Mouse (Mus musculus): ENCODE measurements around the gene Irf2bp1.

Gene Irf2bp1

DNA sequence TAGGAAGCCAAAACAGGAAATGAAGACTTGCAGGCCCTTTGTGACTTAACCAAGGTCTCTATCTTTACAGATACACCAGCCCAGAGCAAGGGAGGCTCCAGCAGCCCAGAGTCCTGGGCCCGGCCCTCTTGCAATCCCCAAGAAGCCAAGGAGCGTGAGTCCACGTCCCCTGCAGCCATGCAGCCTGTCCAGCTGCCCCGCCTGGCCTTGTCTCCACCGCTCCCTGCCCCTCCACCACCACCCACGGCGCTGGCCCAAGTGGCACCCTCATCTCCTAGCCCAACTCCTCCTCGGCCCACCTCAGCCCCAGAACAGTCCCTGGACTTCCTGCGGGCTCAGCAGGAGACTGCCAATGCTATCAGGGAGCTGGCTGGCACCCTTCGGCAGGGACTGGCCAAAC, 3.4 kb upstream of the Irf2bp1 start:
- no peak for DNase-seq (ENCODE audit: low spot score in 2 of 2)

DNA sequence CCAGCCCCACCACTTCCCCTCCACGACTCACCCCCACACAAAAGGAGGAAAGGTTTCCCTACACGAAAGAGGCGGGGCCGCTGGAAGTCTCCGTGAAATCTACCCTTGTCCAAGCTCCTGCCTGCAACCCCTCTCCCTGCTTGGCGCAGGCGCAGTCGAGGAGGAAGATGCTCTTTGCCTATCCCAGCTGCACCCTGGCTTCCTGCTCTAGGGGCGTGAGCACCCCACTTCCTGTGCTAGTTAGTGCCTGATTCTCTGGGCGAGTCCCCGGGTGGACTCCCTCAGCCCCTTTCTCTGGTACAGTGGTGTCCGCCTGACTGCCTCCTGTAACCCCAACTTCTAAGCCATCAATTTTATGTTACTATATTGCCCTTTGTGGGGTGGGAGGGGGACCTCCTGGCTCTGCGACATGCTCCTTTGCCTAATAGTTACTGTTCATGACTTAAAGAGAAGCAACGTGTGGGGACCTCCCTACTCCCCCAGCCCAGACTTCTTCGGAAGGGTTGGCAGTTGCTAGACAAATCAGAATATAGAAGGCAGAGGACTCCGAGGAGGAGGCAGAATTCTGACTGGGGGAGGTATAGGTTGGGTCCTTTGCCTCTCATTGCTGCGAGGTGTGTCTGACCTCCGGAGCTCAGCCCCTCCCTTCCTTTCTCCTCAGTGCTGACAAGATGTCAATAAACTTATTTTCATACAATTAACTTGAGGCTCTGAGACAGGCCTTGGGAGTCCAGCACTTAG, 2.6 kb upstream of the Irf2bp1 start:
- DNase-seq (ENCODE audit: low spot score in 2 of 2), result no peak

DNA sequence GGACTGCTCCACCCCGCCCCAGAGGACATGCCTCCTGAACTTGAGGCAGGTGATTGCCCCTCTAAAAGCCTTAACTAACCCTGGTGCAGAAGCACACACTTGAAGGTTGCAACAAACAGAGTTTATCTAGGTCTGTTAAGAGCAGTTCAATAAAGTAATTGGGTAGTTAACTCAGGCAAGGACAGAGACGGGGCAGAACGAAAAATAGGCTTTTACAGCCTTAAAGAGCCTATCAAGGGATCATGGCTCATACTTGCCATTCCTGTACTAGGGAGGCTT, 2.1 kb upstream of the Irf2bp1 start:
- DNase-seq (ENCODE audit: low spot score in 2 of 2), result no peak

DNA sequence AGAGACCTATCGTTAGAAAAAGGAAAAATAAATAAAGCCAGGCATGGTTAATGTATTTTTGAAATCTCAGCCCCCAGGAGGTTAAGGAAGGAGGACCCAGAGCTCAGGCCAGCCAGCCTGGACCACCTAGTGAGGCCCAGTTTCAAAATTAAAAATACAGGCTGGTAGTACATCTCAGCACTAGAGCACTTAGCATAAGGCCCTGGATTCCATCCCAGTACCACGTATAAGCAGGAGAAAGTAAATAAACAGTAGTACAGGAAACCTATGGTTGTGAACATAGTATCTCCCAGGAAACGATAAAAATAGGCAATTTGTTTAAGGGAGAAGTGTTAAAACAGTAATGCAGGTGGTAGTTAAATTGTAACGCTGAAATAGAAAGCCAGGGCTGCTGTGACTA, 1.7 kb upstream of the Irf2bp1 start:
- DNase-seq (ENCODE audit: low spot score in 2 of 2), result no peak

DNA sequence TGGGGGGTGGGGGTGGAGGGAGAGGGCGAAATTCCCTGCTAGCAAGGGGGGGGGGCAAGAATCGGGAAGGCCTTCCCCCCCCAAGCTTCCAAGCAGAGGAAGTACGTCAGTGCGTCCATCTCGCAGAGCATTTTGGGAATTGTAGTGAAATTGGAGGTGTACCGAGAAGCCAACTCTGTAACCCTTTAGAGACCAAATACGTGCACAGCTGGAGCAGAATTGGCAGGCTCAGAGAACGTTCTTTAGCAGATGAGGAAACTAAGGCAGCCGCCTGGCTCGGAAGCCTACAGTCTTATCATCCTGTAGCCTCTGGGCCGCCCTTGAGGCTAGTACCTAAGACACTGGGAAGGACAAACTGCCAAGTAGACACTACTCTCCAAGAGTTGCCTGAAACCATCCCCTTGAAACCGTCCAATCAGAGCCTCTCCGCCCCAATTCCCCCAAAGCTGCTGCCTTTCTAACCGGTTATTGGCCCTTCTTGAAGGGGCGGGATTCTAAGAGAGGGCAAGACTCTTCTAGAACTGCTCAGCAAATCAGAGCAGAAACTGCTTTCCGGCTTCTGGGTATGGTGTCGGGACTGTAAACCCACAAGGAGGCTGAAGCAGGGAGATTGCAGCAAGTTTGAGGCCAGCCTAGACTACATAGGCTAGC, 871 bp upstream of the Irf2bp1 start:
- DNase-seq (ENCODE audit: low spot score in 2 of 2), result peak in 1 of 2 experiments; percentile 85

DNA sequence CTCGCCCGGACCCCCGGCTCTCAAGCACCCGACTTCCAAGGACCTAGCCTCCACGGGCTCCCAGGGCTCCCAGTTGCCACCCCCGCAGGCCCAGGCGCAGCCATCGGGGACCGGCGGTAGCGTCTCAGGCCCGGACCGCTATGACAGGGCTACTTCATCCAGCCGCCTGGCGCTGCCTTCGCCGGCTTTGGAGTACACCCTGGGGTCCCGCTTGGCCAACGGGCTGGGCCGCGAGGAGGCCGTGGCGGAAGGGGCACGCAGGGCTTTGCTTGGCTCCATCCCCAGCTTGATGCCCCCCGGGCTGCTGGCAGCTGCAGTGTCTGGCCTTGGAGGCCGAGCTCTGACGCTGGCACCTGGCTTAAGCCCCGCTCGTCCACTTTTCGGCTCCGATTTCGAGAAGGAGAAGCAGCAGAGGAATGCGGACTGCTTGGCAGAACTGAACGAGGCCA, 811 bp downstream of the Irf2bp1 start:
- DNase-seq (ENCODE audit: low spot score in 2 of 2), result no peak

DNA sequence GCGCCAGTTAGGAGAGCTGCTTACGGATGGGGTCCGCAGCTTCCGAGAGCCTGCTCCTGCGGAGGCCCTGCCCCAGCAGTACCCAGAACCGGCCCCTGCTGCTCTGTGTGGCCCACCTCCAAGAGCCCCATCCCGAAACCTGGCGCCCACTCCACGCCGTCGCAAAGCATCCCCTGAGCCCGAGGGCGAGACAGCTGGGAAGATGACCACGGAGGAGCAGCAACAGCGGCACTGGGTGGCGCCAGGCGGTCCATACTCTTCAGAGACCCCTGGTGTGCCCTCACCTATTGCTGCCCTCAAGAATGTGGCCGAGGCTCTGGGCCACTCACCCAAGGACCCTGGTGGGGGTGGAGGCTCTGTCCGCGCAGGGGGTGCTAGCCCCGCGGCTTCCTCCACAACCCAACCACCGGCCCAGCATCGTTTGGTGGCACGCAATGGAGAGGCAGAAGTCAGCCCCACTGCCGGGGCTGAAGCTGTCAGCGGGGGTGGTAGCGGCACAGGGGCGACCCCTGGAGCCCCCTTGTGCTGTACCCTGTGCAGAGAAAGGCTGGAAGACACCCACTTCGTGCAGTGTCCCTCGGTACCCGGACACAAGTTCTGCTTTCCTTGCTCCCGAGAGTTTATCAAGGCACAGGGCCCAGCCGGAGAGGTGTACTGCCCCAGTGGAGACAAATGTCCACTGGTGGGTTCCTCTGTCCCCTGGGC, 1.7 kb downstream of the Irf2bp1 start:
- DNase-seq (ENCODE audit: low spot score in 2 of 2), result no peak

DNA sequence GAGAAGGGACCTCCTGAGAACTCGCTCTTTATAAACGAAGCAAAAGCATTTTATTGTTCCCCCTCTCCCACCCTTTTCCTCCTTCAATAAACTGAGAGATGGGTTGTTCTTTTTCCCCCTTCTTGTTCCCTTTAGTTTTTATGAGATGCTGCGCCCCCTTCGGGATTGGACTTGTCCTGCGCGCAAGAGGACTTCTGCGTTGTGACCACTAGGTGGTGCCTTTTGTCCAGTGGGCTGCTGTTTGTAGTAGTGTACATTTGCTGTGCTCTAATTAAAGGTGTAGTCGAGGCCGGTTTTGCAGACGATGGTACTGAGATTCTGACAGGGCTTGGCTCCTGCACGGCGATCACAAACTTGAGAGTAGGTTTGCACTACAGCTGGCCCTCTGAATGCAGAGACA, 2.6 kb downstream of the Irf2bp1 start:
- peak in 1 of 2 experiments; percentile 95 for DNase-seq (ENCODE audit: low spot score in 2 of 2)

DNA sequence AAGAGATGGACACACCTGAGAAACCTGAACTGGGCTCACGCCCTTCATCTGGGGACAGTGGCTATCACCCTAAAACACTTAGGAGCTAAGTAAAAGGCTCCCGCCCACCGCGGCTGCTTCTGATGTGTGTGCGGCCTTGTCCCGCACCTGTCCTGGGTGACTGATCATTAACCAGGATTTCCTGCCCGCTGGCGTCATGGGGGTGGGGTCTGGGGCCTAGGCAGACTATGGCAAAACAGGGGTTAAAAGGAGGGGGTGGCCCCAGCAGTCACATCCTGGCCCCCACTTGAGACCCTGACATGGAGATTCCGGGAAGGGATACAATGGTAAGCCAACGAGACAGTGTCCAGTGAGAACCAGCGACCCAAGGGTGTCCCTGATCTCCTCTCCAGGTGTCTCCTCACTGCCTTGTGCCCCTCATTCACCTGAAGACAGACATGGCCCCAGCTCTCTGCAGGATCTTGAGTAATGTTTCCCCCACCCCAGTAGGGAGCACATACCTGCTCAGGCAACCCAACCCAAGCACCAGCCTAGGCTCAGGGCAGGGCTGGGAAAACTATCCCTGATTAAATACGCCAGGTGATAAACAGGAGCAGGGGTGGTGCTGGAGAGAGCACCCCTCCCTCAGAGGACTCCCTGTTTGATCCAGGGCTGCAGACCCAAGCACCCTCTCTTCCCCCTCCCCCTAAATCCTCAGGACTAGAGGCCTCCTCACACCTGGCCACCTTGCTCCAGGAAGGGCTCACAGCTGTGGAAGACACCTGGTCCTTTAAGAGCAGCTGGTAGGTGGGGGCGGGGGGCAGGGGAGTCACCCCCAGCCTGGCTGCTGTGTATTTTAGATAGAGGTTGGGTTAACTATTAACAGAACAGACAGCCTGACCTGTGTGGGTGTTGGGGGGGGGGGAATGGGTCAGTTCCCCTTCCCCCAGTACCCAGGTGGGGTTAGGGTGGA, 3.5 kb downstream of the Irf2bp1 start:
- DNase-seq (ENCODE audit: low spot score in 2 of 2), result no peak

DNA sequence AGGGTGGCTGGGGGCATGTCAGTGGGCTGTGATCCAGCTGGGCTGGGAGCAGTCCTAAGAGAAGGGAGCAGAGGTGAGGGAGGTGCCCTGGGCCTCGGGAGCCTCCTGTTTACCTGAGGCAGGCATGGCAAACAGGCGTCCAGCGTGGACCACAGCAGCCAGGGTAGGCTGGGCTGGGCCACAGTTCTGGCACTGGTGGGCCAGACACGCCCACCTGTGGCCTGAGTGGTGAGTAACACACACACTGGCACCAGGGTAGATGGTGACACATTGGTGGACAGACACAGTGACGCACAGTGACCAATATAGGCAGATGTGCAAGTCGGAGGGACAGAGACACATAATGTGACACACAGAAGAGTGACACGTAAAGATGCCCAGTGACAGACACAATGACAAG, 6.7 kb downstream of the Irf2bp1 start:
- no peak for DNase-seq (ENCODE audit: low spot score in 2 of 2)

DNA sequence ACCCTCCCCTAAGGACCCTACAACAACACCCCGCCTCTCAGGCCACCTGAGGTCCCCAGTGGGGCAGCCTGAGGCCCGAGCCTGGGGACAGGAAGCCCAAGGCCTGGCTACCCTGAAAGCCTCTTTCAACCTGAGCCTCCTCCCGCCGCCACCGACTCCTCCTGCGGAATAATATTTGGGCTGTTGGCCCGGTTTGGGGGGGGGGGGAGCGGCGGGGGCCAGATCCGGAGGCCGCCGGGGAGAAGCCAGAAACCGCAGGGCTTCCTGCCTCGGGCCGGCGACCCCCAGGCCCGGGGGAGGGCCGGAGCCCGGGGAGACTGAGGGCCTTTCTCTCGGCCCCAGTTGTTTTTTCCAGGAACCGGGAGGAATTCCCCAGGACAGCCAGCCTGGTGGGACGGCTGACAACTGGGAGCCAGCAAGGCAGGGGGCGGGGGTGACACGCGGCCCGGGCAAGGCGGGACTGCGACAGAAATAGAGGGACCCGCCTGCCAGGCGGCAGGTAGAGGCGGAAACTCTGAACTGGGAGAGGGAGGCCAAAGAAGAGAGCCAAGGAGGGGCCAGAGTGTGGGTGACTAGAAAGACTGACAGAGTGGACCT, 8.3 kb downstream of the Irf2bp1 start:
- no peak for DNase-seq (ENCODE audit: low spot score in 2 of 2)

DNA sequence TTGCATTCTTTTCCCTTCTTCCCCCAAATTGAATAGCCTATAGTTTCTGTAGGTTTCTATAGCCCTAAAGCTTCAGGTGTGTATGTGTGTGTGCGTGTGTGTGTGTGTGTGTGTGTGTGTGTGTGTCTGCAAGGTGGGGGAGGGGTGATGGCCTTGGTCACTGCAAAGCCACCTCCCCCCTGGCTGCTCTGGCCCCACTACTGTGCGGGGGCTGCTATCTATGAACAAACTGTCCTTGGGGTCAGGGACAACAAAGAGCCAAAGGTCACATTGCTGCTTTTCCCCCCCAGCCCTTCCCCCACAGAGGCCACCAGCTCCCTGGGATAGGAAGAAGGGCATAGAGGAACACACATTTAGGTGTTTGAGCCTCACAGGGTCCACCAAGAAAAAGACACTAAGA, 9.0 kb downstream of the Irf2bp1 start:
- DNase-seq (ENCODE audit: low spot score in 2 of 2), result no peak

DNA sequence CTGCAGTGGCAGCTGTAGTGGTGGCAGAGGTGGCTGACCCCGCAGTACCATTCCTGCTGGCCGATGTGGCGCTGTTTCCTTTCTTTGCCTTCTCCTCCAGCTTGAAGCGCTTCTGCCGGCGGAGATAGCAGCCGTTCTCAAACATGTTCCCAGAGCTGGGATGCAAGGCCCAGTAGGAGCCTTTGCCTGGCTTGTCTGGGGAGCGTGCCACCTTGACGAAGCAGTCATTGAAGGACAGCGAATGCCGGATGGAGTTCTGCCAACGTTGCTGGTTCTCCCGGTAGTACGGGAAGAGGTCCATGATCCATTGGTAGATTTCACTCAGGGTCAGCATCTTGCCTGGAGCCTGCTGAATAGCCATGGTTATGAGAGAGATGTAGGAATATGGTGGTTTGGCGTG, 10.6 kb downstream of the Irf2bp1 start:
- DNase-seq (ENCODE audit: low spot score in 2 of 2), result no peak

DNA sequence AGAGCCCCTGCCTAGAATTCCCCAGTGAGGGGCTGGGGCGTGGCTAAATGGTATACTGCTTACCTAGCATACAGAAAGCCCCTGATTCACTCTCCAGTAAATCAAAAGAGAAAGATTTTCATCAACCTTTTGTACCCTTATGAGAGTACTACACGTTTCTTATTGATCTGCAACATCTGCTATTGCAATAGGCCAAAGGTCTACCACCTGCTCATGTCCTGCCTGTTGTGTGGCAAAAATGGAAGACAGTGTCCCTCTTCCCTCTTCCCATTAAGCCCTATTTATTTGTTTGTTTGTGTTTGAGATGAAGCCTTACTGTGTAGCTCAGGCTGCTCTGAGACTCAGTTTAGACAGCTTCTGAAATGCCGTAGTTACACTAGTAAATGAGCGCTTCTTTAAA, 12.2 kb downstream of the Irf2bp1 start:
- no peak for DNase-seq (ENCODE audit: low spot score in 2 of 2)

DNA sequence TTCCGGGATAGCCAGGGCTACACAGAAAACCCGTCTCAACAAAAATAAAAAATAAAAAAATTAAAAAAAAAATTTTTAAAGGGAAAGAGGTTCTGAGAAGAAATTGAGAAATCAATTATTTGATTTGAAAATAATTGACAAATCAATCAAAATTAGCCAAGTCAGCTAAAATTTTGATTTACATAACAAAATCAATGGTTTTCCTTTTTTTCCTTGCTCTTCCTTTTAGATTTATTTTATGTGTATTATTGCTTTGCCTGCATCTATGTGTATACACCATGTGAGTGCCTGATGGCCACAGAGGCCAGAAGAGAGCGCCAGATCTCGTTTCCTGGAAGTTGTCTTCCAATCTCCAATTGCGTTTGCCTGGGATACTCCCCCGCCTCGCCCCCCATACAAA, 14.1 kb downstream of the Irf2bp1 start:
- DNase-seq (ENCODE audit: low spot score in 2 of 2), result no peak

DNA sequence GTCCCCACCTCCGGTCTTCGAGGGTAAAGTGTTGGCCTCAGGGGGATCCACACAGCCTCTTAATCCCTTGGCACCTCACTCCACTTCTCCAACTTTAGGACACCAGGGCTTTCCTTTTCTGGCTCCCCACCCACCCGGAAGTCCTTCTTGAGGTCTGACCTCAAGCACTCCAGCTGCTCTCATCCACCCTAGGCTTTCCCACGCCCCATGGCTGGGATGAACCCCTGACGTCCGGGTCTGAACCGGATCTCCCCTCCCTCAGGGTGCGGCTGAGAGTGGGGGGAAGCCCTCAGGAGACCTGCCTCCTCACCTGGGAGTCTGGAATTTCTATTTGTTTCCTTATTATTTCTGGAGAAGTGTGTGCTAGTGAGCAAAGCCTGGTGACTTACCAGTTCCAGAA, 17.2 kb downstream of the Irf2bp1 start:
- no peak for DNase-seq (ENCODE audit: low spot score in 2 of 2)

DNA sequence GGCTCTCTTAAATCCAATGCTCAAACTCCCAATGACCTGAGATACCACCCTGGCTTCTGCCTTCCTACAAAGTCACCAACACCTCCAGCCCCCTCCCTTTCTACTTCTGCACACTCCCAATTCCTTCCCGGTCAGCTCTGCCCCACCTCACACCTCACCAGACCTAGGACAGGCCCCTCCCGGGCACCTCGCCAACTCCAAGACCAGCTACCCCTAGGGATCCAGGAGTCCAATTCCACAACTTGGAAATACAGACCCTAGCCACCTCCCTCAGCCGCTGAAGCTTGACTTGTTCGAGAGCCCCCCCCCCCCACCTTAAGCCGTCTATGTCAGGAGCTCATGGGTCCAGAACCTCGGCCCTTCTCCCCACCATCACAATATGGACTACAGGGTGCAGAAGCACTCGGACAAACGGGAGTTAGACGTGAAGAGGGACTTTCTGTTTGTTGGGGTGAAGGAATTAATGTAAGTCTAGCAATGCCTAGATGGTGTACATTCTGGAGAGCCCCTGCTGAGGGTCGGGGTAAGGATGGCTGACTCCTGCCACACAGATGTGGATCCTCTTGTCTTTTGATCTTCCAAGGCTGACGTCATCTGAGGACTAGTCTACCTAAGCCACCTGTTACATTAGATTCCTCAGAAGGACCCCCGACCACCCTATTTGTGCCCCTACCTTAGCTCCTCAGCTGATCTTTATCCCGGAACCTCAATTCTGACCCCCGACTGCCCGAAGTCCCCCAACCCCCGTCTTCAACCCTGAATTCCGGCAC, 18.5 kb downstream of the Irf2bp1 start:
- no peak for DNase-seq (ENCODE audit: low spot score in 2 of 2)

DNA sequence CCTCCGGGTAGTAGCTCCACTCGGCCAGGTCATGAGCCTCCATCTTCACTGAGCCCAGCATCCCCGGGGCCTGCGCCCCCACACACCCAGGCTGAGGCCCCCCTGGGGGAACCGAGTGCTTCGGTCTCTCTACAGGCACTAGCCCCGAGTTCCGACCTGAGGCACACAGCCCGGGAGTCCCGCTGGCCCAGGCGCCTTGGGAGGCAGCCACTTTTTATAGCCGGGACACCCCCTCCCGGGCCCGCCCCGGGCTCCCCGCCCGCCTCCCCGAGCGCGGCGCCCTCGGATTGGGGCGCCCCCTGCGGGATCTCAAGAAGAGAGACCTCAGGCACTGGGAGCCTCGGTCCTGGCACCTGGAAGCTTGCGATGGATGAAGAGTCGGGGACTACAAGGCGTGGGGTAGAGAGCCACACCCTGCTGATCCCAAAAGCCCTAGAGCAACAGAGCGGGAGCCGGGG, 19.5 kb downstream of the Irf2bp1 start, which contains the start of gene Foxa3:
Foxa3 (minus strand) TSS at position 182 of the 458 bp plus-strand sequence.
- DNase-seq (ENCODE audit: low spot score in 2 of 2), result peak in 1 of 2 experiments; percentile 34

DNA sequence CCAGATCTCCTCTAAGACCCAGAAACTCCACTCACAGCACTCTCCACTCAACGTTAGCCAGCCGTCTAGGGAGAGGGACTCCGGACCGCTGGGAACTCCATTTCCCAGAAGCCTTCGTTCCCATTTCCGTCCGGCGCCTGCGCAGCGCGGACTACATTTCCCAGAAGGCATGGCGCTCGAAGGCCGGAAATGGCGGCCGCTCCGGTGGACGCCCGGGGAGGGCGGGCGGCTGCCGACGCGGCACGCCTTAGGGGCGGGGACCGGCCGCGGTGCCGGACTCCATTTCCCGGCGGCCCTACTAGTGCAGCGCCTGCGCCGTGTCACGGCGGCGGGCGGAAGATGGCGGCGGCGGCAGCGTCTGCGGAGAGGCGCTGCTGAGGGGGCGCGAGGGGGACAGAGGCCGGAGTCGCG, 20.3 kb downstream of the Irf2bp1 start, which contains the start of gene Sympk:
Sympk (plus strand) TSS at position 282 of the 411 bp plus-strand sequence.
- DNase-seq (ENCODE audit: low spot score in 2 of 2), result peak; percentile 88 to 95

DNA sequence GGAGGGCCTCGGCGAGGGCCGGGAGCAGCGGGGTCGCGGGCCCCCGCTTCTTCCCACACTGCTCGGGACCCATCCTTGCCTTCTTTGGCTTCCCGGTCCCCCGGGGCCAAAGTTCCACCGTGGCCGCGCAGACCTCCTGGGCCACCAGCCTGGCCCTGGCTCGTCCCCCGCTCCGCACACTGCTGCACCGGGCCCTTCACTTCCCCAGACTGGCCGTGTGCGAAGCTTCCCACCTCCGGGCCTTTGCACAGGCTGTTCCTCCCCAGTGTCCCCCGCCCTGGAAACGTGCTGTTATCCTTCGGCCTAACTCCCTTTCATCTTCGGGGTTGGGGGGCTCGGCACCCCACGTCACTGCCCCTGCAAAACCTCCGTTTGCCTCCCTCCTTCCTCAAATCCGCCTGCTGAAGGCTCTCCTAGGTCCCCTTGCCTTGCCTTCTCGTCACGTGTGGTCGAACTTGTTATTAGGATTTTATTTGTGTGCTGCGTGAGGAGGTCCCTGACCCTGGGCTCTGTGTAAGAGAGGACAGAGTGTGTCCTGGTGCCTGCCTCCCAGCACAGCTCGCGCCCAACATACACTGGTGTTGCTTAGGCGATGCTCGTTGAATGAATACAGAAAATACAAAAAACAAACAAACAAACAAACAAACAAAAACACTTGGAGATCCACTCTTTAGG, 20.9 kb downstream of the Irf2bp1 start:
- DNase-seq (ENCODE audit: low spot score in 2 of 2), result no peak

Measured in left cerebral cortex, adult 9 months (tissue).